Mouse (Mus musculus) thymus, postnatal 4 days (tissue): ENCODE measurements at regions not wholly inside any gene's neighbourhood (a gene's known extent, or its start where the extent isn't known, plus 50 kb on each side); places are given as distances from the start of the nearest gene placed in this dataset.

Source experiments
- DNase-seq: peaks from one replicate; pipeline ENCODE4 v3.0.0; 2021

DNA sequence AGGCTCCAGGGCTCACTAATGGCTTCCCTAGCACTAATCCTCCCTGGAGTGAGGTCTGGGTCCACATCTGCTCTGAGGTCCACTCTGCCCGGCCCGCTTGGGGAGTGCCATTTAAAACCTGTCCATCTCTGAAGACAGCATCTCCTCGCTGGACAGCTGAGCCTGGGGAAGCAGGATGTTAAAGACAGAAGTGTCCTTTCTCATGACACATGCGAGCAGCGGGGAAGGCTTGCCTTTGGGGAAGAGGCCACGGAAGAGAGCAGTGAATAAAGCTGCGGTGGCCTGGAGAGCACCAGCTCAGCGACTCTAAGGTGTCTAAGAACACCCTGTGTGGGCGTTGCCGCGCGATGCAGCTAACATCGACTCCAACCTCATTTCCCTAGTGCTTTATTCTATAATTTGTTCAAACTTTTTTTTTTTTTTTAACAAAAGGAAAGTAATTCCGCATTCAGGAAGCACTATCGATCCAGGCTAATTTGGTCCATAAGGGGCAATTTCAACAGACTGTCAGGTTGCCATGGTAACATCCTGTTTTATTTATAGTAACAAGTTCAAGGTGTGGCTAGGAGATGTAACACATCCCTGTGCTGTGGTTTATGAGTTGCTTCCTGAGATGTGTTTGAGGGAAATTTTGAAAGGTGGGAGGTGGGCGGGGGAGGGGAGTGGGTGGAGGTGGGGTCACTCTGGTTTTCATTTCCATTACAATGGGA lies 120.0 kb downstream of the Cartpt start:
- no peak for DNase-seq

DNA sequence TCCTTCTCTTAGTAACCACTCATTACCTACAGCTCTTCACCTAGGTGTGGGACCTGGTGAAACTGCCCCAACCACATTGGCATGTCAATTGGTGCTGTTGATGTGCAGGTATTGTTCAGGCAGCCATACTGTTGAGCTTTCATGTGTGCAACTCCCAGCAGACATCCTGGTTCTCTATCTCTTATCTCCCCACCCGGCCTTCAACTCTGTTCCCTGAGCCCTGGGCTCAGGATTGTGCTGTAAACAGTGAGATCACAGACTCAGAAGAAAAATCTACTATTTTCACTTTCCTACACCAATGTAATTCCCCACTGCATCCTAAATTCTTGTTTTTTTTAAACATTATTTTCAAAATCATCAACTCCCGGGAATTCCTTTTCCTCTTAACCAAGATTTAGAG lies 122.1 kb downstream of the Cartpt start:
- no peak for DNase-seq

DNA sequence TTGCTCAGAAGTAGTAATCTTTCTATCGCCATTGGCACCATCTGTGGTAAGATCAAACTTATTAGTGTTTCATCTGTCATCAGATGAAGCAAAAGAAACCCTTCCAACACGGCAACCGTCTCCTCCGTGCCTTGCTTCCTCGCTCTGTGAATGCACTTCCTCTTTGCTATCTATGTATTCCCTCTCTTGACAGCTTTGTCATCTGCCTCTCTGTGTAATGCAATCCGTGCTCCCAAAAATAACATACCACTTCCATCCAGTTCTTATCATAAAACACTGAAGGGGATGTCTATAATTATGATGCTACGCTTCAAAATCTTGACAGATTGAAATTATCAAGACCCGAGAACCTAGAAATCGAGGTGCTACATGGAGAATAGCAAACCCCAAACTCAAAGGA lies 123.2 kb downstream of the Cartpt start:
- no peak for DNase-seq

DNA sequence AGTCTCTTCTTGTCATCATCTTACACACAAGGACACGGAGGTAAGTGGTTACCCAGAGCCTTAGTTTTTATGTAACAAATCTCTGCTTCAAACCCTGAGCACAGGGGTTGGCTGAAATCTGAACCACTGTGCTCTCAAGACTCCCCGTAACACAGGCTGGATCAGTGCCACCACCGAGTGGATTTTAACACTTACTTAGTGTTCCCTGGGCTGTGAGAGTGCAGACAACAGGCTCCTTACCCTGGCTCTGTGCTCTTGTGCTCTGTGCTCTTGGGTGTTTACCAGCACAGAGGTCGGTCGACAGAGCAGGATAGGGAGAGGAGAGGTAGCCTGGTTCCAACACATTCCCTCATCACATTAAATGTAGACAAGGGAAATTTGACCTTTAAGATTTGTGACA lies 134.9 kb downstream of the Cartpt start:
- DNase-seq: no peak

DNA sequence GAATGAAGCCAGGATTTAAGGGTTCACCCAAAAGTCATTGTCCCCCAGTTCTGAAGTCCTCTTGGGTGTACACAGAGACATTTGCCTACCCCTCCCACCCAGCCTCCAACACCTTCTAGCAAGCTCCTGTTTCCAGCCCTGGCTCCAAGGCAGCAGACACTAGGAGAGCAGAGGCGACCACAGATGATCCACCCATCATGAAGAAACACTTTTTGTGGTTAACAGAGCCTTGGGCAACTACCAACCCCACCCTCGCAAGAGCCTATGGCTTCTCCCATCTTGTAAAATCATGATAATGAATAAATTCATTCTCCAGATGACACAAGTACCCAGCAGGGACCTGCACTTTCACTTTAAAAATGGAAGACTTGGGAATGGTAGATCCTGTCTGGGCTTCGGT lies 136.1 kb downstream of the Cartpt start:
- no peak for DNase-seq

DNA sequence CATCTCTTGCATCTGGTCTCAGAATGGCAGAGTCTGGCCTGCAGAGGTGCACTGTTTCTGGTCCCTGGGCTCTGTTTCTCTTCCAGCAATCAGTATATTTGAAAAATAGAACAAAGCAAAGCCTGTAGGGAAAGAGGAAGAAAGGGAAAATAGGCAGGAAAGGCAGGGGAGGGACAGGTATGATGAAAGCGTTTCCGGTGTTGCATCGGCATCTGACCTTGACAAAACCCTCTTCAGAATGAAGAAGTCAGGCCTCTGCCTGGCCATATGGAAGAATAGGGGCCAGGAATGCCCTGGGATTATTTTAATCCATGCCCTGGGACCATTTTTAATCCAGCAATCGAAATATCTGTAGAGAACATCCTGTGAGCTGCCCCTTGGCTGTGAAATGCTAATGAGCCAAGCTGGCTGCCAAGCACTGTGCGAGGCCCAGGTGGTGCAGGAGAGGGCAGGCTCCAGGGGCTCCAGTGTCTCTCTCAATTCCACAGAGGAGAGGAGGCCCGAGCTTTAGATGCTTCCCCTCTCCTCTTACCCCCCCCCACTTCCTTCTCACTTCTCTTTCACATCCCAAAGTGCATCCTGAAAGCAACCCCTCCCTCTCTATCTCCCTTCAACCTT lies 136.7 kb downstream of the Cartpt start:
- no peak for DNase-seq

DNA sequence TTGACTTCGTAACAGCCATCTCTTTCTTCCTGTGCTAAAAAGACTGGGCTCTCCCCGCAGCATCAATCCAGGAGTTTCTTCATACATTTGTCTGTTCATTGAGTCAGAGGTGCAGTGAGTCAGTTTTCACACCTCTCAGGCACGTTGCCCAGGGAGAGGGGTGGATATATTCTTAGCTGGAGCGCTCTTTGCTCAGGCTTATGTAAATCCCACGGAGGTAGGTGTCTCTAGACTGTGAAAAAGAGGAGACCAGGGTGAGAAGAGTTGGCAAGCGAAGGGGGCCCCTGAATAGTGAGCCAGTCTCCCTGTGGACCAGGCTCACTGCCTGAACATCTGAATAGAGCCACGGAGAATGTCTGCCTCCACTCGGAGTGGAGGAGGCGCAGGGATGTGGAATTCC lies 139.0 kb downstream of the Cartpt start:
- no peak for DNase-seq

DNA sequence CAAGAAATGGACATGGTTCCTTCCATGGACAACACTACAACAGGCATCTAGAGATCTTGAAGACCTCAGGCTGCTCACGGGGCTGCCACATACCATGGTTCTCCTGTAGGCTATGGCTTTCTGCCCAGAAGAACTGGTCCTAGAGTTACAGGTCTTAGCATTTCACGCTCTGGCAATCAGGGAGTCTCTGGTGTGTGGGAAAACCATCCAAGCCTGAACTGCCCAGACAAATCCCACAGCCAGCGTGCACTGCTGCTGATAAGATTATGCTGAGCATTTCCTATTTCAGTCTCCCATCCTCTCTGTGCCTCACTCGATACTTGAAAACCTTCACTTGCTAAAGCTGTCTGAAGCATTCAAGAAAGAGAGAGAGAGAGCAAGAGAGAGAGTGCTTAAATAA lies 139.5 kb downstream of the Cartpt start:
- no peak for DNase-seq

DNA sequence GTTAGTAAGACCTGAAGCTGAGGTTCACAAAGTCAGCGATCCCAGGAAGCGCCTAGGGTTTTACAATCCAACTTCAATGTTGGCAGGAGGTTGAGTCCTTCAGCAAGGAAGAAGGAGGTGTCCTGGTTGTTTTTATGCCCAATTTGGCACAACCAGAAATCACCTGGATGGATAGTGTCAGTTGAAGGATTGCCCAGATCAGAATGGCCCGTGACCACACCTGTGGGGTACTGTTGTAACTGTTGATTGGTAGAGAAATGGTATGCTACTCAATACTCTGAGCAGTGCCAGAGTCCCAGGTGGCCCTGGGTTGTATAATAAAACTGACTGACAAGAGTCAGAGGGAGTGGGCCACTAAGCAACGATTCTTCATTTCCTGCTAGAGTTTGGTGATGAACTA lies 140.2 kb downstream of the Cartpt start:
- no peak for DNase-seq

DNA sequence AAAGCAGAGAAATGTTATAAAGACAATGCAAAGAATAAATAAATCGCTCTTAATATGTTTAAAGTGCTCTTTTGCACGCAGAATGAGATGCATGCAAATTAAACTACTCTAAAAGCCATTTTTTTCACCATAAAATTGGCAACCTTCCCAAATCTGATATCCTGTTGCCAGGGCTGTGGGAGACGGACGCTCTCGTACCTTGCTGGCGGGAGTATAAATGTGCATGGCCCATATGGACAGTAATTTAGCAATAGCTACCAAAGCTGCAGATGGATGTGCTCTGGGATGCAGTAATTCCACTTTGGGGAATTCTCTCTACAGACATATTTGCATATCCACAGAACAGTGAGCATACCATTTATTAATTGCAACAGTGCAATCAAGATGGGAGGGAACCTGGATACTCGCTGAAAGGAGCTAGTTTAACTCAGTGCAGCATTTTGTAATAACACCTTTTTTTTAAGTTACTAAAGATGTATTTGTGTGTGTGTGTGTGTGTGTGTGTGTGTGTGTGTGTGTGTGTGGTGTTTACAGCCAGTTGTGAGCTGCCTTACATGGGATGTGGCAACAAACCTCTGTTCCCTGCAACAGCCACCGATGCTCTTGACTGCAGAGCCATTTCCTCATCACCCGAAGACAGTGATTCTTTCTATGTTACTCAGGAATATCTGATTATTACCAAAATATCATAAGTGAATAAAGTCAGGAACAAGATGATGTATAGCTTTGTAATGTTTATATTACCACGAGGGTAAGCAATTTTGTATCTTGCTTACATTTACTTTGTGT lies 141.4 kb downstream of the Cartpt start:
- DNase-seq: no peak

DNA sequence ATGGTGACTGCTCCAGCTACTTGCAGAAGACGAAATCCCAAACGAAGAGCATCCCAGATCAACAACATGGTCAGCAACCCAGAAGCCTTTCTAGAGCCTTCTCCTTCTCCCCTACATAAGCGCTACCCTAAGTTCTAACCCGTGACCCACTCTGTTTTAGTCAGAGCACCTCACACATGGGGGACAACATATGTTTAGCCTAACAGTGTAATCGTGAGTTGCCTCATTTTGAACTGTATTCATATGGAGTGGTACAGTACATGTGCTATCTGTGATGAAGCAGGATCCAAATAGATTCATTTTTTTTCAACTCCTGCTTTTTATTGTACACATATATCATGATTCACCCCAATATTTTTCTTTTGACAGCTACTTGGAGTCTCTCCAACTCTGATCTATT lies 146.2 kb downstream of the Cartpt start:
- no peak for DNase-seq

DNA sequence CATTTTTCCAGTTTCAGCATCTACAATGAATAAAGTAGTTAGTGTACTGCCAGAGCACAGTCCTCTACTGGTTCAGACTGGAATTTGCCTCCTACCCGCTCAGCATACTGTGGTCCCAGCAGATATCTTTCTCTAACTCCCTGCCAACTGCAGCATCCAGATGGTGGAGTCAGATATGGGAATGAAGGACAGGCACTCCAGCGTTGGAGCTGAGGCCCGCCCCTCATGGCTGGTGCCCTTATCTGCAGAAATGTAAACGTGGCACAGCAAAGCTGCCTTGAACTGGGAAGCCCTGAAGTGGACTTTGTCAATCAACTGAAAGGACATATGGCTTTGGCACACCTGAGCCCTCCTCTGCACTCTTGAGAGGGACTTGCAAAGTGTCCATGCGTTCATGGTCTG lies 146.6 kb downstream of the Cartpt start:
- DNase-seq: no peak

DNA sequence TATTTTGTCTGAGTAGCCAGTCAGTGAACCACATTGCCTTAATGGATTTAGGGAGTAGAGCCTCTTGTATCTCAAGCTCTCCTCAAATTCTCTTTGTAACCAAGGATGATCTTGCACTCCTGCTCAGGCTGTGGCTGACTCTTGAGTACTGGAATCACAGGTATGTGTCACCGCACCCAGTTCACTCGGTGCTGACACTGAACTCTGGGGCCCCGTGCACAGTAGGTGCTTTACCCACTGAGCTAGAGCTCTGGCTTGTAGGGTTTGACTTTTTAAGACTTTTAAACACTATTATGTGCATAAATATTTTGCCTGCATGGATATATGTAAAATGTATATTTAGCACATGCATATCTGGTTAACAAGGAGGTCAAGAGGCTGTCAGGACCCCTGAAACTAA lies 147.4 kb downstream of the Cartpt start:
- DNase-seq: no peak

DNA sequence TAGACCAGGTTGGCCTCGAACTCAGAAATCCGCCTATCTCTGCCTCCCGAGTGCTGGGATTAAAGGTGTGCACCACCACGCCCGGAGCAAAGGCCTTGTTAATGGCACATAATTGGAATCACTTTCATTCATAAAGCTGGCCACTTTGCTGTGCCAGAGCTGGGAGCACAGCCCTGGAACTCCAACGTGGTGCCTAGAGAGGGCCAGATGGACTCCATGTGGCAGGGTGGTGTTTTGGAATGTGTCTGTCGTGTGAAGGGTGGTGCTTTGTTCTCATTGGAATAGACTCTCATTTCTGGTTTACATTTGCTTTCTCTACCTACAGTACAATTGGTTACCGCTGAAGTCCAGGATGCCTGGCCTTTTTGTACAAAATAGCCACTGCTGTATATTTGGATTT lies 150.2 kb downstream of the Cartpt start:
- DNase-seq: no peak

DNA sequence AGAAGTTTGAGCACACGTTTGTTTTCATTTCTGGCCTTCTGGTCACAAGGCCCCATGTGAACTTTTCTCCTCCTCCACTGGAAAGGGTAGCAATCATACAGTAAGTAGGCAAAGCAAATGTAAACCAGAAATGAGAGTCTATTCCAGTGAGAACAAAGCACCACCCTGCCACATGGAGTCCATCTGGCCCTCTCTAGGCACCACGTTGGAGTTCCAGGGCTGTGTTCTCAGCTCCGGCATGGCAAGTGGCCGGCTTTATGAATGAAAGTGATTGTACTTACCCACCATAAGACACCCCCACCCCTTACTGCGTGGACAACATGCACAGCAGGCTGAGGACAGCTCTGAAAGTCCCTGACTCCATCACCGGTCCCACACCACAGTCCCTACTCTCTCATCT lies 151.5 kb downstream of the Cartpt start:
- no peak for DNase-seq

DNA sequence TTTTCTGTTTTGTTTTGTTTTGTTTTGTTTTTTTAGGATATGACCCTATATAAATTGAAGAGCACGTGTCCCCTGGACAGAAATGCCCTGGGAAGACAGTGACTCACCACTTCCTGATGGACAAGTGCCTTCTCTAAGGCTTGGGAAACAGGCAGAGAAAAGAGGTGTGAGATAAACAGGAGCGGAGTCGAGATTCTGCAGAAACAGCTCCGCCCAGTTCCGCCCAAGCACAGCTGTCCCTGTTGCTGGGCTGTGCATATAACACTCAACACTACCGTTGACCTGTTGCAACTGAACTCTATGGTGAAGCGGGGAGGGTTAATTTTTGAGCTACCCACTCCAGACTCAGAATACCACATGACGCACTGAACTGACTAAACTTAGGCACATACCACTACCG lies 152.8 kb downstream of the Cartpt start:
- no peak for DNase-seq

DNA sequence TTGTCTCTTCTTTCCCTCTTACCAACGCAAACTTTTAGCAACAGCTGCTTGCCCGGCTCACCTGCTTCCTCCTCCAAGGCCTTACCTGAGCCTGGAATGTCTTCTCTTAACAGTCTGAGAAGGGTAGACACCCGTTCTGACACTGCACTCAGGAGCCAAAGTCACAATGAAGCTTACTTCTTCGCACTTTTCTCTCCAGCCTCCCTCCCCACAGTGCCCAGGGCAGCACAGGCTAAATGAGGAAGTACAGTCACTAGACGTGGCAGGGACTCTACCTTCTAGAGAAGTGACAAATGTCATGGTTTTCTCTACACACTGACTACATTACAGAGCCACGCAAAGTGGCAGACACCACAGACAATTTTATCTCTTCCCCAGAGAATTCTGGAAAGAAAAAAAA lies 155.4 kb downstream of the Cartpt start:
- no peak for DNase-seq

DNA sequence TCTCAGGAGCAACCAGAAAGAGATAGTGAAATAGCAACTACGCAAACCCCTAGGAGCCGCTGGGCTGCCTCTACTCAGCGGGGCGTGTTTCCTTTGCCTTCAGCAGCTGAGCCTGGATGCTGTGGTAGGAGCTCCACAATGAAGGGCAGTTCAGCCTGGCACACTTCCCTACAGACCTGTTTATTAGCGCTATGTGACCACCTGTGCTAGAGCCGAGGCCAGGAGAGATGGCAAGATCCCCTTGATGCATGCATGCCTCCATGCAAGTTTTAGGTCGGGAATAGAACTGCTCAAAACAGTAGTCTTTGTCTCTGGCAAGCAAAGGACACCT lies 156.1 kb downstream of the Cartpt start:
- no peak for DNase-seq

DNA sequence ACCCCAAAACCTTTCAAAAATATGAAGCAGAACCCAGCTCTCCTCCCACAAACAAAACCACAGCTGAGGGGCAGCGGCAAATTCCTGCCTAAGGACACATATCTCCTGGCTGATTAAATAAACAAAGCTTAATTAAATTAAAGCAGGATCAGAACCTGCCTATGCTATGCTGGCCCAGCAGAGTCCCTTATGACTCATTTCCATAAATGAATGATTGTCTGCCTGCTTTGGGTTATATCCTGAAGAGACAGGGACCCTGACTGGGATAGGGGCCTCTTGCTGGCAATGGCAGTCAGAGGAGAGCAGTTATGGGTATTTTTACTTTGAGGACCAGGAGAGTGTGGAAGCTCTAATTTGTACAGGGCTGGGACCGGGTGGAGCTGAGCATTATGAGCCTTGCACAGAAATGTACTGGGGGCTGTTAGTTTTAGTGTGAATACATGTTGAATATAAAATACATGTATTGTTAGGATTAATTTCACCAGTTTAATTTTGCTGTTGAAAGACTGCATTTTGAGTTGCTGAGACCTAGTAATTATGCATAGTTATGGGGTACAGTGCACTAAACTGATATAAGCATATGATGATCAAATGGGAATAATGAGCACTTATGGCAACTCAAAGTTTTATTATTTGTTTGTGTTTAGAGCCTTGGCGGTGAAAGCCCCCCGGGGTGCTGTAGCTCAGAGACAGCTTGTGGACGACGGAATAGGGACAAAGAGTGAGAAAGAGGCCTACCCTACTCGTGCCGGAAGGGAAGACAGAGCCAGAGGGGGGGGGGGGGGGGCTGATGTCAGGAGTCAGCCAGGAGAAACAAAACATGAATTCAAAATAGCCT lies 156.7 kb downstream of the Cartpt start:
- no peak for DNase-seq

DNA sequence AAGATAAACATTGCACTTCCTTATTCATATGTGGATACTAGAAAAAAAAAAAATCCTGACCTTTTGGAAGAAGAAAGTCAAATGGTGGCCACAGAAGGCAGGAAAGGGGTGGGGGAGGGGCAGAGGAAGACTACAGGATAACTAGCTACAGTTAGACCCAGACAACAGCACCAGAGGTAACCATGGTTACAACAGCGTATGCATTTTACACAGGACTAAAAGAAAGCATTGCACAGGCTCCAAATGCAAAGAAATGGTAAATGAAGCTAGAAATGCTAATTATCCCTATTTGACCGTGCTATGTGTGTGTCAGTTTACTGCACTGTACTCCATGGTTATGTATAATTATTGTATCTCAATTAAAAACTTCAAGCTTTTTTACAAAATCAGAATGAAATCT lies 158.4 kb downstream of the Cartpt start:
- DNase-seq: no peak

DNA sequence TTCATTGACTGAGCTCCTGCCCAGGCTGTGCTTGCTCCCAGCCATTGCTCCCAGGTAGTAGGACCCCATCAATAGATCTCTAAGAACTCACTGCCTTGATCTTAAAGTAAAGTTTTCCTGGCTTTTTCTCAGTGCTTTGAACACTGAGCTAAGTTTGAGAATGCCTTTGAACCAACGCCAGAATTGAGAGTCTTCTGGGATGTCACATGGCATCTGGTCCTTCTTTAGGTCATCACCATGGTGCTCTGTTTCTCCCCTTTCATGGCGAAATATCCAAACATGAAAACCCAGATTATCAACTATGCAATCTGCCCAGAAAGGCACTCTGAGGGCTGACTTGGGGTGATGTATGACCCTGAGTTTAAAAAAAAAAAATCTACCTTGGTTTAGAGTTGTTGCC lies 158.9 kb downstream of the Cartpt start:
- DNase-seq: no peak

DNA sequence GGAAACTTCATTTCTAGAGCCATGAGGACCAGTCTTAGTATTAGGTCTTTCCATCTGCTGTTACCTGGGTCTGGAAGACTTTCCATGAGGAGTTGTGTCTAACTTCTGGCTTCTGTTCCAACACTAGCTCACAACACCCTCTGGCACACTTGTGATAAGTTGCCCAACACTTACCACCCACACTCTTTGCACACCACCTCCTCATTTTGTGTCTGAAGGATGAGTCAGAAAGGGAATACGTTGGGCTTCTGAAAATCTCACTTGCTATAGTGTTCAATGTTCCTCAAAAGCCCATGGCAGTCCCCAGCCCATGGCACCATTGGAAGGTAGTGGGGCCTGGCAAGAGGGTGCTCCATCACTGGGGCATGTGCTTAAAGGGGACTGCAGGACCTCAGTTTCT lies 161.5 kb downstream of the Cartpt start:
- no peak for DNase-seq

DNA sequence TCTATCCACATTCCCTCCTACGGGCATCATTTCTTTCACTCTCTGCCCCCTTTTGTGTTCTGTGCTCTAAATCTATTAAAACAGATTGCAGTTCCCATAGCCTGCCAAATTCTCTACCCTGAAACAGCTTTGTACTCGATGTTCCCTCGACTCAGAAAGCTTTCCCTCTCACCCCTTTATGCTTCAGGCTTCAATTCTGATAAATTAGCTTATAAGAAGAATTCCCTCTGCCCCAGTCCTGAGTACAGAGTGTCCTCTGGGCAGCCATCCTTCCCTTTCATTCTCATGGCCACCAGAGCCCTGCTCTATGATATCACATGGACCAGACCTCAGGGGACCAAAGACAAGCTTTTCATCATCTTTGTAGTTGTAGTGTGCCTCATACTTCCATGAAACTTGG lies 163.6 kb downstream of the Cartpt start:
- DNase-seq: no peak

DNA sequence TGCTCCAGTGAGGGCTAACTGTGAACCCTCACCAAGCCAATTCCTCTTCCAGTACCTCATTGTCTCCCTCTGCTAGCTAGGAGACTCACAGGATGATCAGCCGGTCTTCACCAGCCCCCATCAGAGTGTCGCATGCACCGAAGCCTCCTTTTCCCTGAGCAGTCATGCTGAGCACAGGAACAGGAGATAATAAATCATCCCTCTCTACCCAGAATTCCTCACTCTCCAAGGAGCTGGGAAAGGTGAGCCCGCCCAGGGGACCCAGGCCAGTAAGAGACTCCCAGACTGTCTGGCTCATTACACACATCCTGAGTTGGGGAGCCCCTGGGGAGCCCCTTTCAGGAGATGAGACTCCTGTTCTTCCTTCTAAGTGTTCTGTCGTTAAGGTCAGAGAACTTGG lies 171.7 kb downstream of the Cartpt start:
- no peak for DNase-seq
